Mouse (Mus musculus) skeletal muscle tissue, postnatal 0 days (tissue): Measurements from ENCODE around the gene Olfr996. TPM values are rescaled to one million over a fixed set of nuclear protein-coding genes. Genes with fewer than 3 reads are reported as not detected.

Source experiments
- polyA plus RNA-seq: library from polyadenylated mRNA; unstranded; fragments of >200 nt; fragmentation: Nextera tagmentation; extraction: Ambion mirVana; gene quantifications from 2 replicates; pipeline ENCODE4 v1.2.1, GENCODE M21; 2015

Olfr996 gene
- not detected in 2 replicates for polyA plus RNA-seq

DNA sequence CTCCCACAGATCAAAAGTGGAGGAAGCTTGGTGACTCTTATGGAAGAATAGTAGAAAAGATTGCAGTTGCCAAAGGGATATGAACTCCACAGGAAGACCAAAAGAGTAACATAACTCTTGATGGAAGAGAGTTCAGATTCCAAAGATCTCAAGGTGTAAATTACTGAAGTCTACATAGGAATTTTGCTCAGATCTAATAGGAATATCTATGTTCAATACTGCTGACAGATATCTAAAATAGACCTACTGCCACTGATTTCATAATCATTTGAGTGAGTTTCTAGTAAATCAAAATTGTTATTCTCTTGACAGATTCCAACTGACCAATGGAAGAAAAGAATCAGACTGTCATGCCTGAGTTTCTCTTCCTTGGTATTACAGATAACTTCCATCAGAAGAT is at the start of gene Olfr996:
Gene Olfr996, plus strand, starts transcription at position 301 of the 400 bp plus-strand sequence.

GRCm38 (mm10) chr2:85588648-85589047 is 9.6 kb downstream of the Olfr996 start, which contains the start of gene Olfr998:
Gene Olfr998, plus strand, starts transcription at chr2:85588948.

GRCm38 (mm10) chr2:85611803-85612202 is 32.8 kb downstream of the Olfr996 start, which contains the start of gene Olfr1000:
Gene Olfr1000, minus strand, starts transcription at chr2:85611903.

Other genes with a start within 250 kb of the Olfr996 start
- not detected in 2 replicates for gene Olfr987, start 239.9 kb upstream of the Olfr996 start, polyA plus RNA-seq
- not detected in 2 replicates for gene Olfr988, start 216.0 kb upstream of the Olfr996 start, polyA plus RNA-seq
- not detected in 2 replicates for gene Olfr992, start 169.7 kb upstream of the Olfr996 start, polyA plus RNA-seq
- not detected in 2 replicates for gene Olfr993, start 164.3 kb upstream of the Olfr996 start, polyA plus RNA-seq
- not detected in 2 replicates for gene Olfr994, start 142.8 kb upstream of the Olfr996 start, polyA plus RNA-seq
- not detected in 2 replicates for gene Olfr995, start 135.6 kb upstream of the Olfr996 start, polyA plus RNA-seq
- 0.17 and 0.94 TPM in 2 replicates for gene 4833423E24Rik, start 60.2 kb upstream of the Olfr996 start, polyA plus RNA-seq
- not detected in 2 replicates for gene Olfr998, start 9.7 kb downstream of the Olfr996 start, polyA plus RNA-seq
- not detected in 2 replicates for gene Olfr1000, start 32.7 kb downstream of the Olfr996 start, polyA plus RNA-seq
- not detected in 2 replicates for gene Olfr1002, start 71.5 kb downstream of the Olfr996 start, polyA plus RNA-seq
- not detected in 2 replicates for gene Olfr154, start 85.2 kb downstream of the Olfr996 start, polyA plus RNA-seq
- not detected in 2 replicates for gene Olfr1006, start 99.6 kb downstream of the Olfr996 start, polyA plus RNA-seq
- not detected in 2 replicates for gene Olfr1008, start 110.2 kb downstream of the Olfr996 start, polyA plus RNA-seq
- gene Olfr1009, start 136.2 kb downstream of the Olfr996 start, polyA plus RNA-seq = not detected in 2 replicates
- not detected in 2 replicates for gene Olfr1012, start 183.6 kb downstream of the Olfr996 start, polyA plus RNA-seq
- not detected in 2 replicates for gene Olfr1013, start 187.9 kb downstream of the Olfr996 start, polyA plus RNA-seq
- gene Olfr1014, start 193.5 kb downstream of the Olfr996 start, polyA plus RNA-seq = not detected in 2 replicates
- gene Olfr1015, start 202.8 kb downstream of the Olfr996 start, polyA plus RNA-seq = not detected in 2 replicates
- gene Olfr1016, start 223.3 kb downstream of the Olfr996 start, polyA plus RNA-seq = not detected in 2 replicates
- gene Olfr1018, start 239.3 kb downstream of the Olfr996 start, polyA plus RNA-seq = not detected in 2 replicates